Mouse (Mus musculus): ENCODE measurements around the gene Slc37a2.

The Slc37a2 gene

DNA sequence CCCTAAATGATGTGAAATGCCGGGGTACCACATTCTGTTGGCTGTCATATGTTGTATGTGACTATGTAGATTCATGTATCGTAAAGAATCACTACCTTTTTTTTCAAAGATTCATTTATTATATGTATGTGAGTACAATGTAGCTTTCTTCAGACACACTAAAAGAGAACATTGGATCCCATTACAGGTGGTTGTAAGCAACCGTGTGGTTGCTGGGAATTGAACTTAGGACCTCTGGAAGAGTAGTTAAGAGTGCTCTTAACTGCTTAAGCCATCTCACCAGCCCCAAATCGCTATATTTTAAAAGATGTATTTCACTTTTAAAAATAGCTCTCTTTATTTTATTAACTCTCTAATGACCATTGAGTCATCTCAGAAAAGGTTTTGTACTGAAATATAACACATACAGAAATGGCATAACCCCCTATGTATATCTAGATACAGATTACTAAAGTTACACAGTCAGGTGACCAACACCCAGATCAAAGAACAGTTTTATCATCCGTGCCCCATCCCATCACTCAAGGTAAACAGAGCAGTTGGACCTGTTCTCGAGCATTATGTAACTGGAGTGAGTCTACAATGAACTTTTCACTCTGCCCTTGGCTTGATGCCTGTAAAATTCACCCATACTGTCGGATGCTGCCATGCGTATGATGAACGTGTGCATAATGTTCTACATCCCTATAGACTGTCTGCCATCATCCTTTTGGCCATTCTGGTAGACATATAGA lies 41.0 kb downstream of the Slc37a2 start:
- DNase-seq (ENCODE audit: low read depth, low spot score): no peak

DNA sequence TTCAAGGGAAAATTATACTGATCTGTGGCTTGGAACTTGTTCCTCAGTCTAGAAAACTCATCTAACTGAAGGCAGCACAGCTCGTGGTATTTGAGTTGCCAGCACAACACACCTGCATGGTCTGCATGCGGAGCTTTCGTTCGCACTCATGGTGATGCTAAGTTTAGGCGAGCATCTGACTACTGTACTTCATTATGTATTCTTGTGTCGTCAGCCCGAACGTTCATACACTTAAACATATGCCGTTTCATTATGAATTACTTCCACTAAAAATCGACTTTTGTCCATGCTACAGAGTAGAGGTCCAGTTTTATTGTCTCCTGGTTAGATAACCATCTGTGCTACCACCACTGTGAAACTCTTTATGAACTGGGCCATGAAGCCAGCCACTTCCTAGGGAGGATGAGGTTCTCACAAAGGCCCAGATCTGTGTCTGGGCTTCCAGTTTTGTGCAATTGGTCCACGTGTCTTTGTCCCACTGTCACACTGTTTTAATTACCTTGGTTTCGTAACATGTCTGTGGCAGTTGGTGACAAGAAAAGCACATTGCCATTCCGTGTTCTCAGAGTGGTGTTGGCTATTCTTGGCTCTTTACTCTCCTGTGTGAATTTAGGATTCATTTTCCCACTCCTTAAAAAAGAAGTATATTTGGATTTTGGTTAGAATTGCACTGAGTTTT lies 42.3 kb downstream of the Slc37a2 start:
- DNase-seq (ENCODE audit: low read depth, low spot score): no peak

DNA sequence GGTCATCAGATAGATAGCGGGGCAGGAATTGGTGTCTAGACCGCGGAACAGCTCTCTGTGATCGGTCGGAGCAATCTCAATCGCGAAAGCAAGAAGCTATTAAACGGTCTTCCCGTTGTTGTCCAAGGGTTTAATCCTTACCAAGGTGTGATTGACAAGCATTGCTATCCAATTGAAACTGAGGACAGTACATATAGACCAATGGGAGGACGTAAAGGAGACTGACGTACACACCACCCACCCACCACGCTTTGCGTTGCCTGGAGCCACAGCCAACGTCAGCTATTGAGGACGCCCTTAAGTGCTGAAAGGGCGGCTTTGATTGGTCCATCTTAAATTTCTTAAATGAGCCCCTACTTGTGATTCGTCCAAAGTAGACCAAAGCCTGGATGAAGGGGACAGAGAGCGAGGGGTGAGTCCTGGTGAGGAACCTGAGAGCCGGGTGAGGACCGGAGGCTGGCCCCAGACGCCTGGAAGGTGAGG lies 47.6 kb downstream of the Slc37a2 start, which contains the start of gene Tmem218:
Gene Tmem218, plus strand, starts transcription at position 295 of the 483 bp plus-strand sequence.
- DNase-seq (ENCODE audit: low read depth, low spot score): peak; percentile 98

DNA sequence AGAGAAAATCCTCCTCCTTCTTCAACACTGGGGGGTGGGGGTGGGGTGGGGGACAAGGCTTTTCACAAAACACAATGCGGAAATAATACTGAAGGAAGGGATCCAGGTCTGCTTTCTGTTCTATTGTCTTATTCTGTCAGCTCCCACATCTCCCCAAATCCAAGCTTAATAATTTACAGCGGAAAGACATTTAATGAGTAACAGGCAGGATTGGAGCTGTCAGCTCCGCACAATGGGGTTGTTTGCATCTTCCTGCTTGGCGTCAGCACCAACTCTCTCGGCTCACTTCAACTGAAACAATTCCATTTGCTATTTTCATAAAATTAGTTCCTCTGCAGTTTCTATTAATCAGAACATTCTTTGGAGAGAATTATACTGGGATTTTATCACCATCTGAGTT lies 51.7 kb downstream of the Slc37a2 start:
- no peak for DNase-seq (ENCODE audit: low read depth, low spot score)

DNA sequence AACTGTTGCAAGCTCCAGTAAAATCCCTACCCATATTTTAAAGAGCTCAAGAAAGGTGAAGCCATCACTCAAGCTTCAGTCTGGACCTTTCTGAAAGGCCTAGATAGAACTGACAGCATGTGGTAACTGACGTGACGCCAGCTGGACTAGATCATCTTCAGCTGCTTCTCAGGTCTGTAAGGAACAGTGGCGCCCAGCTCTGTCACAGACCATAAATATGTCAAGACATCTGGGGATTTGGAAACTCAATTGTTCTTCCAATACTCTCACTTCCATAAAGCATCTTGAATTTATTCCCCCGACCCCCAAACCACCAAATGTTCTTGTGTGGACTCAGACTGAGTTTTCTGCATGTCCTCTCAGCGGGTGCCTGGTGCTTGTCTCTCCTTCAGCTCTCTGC lies 55.1 kb downstream of the Slc37a2 start:
- no peak for DNase-seq (ENCODE audit: low read depth, low spot score)

DNA sequence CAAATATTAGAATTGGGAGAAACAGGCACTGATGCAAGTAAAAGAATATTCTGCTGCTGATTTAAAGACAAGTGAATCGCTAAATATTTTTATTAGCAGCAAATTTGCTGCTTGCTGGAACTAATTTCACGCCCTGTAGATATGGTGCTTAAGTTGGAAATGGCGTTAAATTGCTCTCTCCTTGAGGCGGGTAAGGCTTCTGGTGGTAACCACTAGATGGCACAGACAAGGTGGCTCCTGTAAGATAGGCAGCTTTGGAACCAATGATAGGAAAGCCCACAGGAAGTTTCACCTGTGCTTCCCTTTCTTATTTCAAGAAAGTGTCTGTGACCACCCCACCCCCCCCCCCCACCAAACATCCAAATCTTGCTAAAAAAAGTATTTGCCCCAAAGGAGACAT lies 58.5 kb downstream of the Slc37a2 start:
- no peak for DNase-seq (ENCODE audit: low read depth, low spot score)

DNA sequence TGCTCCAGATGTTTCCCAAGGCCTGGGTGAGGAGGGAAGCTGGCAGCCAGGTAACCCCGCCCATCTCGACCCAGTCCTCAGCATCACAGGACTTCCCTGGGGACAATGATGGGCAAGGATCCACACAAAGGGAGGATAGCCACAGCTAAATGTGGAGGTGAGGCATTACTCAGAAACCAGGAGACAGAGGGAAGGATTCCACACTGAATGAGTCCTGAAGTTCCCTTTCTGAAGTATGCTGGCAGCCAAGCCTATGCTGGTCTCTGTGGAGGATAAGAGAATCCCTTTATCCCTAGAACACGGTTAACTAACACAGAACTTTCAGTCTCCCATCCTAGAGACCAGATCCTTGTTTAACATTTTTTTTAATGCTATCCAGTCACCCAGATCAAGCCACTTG lies 67.5 kb downstream of the Slc37a2 start:
- DNase-seq (ENCODE audit: low read depth, low spot score): no peak

DNA sequence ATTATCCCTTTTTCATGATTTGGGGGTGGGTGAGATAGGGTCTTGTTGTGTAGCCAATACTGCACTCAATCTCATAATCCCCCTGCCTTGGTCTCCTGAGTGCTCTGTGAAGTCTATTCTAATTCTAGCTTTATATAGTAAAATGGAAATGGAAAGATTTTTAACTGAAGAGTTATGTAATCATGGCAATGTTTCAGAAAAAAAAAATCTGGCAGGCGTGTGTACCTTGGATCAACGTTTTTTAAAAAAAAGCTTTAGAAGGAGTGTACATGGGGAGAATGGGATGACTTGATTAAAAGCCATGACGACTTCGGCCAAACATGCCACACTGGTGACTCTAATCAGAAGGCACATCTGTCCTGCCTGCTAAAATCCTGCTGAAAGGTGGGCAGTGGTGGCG lies 68.1 kb downstream of the Slc37a2 start:
- no peak for DNase-seq (ENCODE audit: low read depth, low spot score)

DNA sequence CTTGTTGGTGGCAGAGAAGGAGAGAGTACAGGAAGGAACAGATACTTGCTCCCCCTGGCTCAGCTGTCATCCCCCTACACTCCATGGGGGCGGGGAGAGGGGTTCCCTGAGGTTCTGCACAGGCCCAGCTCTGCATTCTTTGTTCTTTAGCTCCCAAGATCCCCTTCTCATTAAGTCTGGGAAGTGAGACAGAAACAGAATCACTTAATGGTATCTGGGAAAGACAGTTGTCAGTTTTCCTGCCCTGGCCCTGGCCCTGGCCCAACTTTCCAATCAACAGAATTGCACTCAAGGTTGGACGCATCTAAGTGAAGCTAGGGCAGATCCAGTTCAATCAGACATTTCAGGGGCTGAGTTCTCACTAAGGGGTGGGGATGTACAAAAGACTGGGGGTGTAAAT lies 72.4 kb downstream of the Slc37a2 start:
- no peak for DNase-seq (ENCODE audit: low read depth, low spot score)

DNA sequence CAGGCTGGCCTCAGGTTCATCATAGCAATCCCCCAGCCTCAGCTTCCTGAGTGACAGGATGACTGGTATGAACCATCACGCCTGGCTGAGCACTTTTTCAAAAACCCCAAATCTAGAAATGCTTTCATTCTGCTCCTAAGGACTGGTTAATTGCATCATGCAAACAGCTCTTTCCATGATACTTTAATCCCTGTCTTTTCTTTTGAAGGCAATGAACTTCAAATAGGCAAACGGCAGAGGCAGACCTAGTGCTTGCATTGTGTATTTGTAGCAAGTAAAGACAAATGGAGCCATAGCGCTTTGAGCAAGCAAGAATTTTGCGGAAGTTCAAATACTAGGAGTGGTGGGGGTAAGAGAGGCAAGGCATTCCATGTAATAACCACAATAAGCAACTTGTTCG lies 73.9 kb downstream of the Slc37a2 start:
- no peak for DNase-seq (ENCODE audit: low read depth, low spot score)

DNA sequence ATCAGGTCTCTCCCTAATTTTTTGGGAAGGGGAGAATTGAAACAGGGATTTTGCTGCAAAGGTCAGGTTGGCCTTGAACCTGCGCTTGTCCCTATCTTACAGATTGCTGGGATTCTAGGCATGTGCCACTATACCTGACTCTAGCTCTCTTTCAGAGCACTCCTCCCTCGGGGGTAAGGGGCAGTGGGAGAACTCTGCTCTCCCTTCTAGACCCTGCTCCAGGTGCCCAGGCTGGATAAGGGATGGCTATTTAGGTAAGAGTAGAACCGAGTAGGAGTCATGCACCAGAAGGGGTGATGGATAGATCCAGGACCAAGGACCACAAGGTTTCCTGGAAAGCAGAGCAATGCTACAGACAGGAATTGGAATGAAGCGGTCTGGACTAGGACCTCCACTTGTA lies 75.9 kb downstream of the Slc37a2 start:
- no peak for DNase-seq (ENCODE audit: low read depth, low spot score)

DNA sequence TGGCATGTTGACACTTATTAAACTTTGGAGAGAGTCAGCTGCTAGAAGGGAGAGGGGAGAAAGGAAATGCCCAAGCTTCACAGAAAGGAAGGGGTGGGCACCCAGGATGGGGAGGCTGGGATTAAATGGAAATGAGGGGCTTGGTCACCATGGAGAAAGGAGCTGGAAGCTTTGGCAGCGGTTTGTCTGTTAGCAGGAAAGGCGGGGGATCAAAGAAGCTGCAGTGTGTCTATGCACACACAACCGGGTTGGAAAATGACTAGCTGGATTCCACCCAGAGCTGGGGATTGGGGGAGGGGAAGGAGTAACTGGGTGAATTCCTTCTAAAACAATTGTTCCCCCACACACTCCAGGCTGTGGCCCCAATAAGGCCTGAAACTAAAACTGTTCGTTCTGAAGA lies 76.6 kb downstream of the Slc37a2 start:
- DNase-seq (ENCODE audit: low read depth, low spot score): peak; percentile 56
